In the genomic region with DNA sequence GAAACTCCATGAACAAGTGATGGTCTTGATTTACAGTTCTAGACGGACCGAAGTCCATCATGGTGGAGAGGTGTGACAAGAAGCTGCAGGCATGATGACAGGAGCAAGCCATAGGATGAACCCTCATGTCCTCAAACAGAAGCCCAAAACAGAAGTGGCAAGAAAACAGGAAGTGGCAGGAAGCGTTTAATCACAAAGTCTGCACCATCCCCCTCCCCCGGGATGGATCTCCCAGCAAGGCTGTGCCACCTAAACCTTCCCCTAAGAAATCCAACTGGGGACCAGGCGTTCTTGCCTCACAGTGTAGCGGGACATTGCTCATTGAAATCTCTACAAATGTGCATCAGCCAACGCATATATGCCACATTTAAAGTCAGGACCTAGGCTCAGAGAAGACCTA, we compare ENCODE assay signal across 14 mouse cellular contexts.
"Had no signal": no experiment of that assay in that cellular context is flagged by ENCODE, and none has a peak within 500 bp of the region (broad histone marks: within the 10 kb centered on the region; RNA-seq: fewer than 3 reads in every experiment).

No protein-coding gene starts in this region.

- DNase-seq: kidney, adult 11 months; kidney, adult 9 months; kidney, postnatal 36 days; layer of hippocampus, adult 9-11 months; layer of hippocampus, postnatal 36 days; liver; liver, embryonic 13.5 days; liver, postnatal 0 days had no signal

- H3K4me2 ChIP-seq: limb, embryonic 12.5 days; liver, embryonic 13.5 days; midbrain, embryonic 11.5 days; midbrain, embryonic 15.5 days; neural tube, embryonic 12.5 days had no signal

- ATAC-seq: liver, postnatal 0 days; midbrain, embryonic 15.5 days had no signal

- H3K4me3 ChIP-seq: limb, embryonic 12.5 days; liver, embryonic 13.5 days; megakaryocyte, embryonic 14.5 days; midbrain, embryonic 15.5 days; neural tube, embryonic 12.5 days had no signal

- H3K4me1 ChIP-seq: liver, embryonic 13.5 days; midbrain, embryonic 15.5 days; neural tube, embryonic 12.5 days had no signal

- H3K36me3 ChIP-seq: limb, embryonic 12.5 days; liver, embryonic 13.5 days; midbrain, embryonic 15.5 days; neural tube, embryonic 12.5 days had no signal

- H3K9me3 ChIP-seq: limb, embryonic 12.5 days; liver, embryonic 13.5 days; megakaryocyte, embryonic 14.5 days; midbrain, embryonic 15.5 days; neural tube, embryonic 12.5 days had no signal

- H3K9ac ChIP-seq: limb, embryonic 12.5 days; liver, embryonic 13.5 days; liver, postnatal 0 days; midbrain, embryonic 15.5 days; neural tube, embryonic 12.5 days had no signal

- H3K27me3 ChIP-seq: limb, embryonic 12.5 days; liver, embryonic 13.5 days; megakaryocyte, embryonic 14.5 days; midbrain, embryonic 15.5 days; neural tube, embryonic 12.5 days had no signal

- H3K27ac ChIP-seq: kidney, postnatal 0 days; limb, embryonic 12.5 days; liver, embryonic 13.5 days; midbrain, embryonic 15.5 days; neural tube, embryonic 12.5 days had no signal
